Mouse (Mus musculus): Measurements from ENCODE around the gene Cecr2.
"Not testable (repeated sequence)": the region's sequence is repeated elsewhere in the genome, so short reads cannot be mapped to it uniquely, and the experiment has no call there.

Cecr2 gene

GRCm38 (mm10) chr6:120665816-120666760 lies at the start of gene Cecr2:
Gene Cecr2 (plus strand): TSS chr6:120666369.
- DNase-seq (ENCODE audit: low read depth), result no peak

- DNase-seq (ENCODE audit: low read depth), result no peak
Observed at GRCm38 (mm10) chr6:120617586-120617985, 48.6 kb upstream of the Cecr2 start.

GRCm38 (mm10) chr6:120618518-120619402 lies 47.4 kb upstream of the Cecr2 start:
- DNase-seq (ENCODE audit: low read depth), result no peak

GRCm38 (mm10) chr6:120620193-120620592 lies 46.0 kb upstream of the Cecr2 start:
- no peak for DNase-seq (ENCODE audit: low read depth)

- no peak for DNase-seq (ENCODE audit: low read depth)
Observed at GRCm38 (mm10) chr6:120625081-120625480, 41.1 kb upstream of the Cecr2 start.

- DNase-seq (ENCODE audit: low read depth), result no peak
Observed at GRCm38 (mm10) chr6:120627096-120627495, 39.1 kb upstream of the Cecr2 start.

- no peak for DNase-seq (ENCODE audit: low read depth)
Observed at GRCm38 (mm10) chr6:120628963-120629362, 37.2 kb upstream of the Cecr2 start.

- no peak for DNase-seq (ENCODE audit: low read depth)
Observed at GRCm38 (mm10) chr6:120635391-120636028, 30.7 kb upstream of the Cecr2 start.

- no peak for DNase-seq (ENCODE audit: low read depth)
Observed at GRCm38 (mm10) chr6:120639547-120639946, 26.6 kb upstream of the Cecr2 start.

GRCm38 (mm10) chr6:120641866-120642378 lies 24.2 kb upstream of the Cecr2 start:
- no peak for DNase-seq (ENCODE audit: low read depth)

- DNase-seq (ENCODE audit: low read depth), result no peak
Observed at GRCm38 (mm10) chr6:120643776-120644175, 22.4 kb upstream of the Cecr2 start.

GRCm38 (mm10) chr6:120644346-120645299 lies 21.5 kb upstream of the Cecr2 start:
- DNase-seq (ENCODE audit: low read depth), result no peak

GRCm38 (mm10) chr6:120647246-120648028 lies 18.7 kb upstream of the Cecr2 start:
- not testable (repeated sequence) for DNase-seq (ENCODE audit: low read depth)

- DNase-seq (ENCODE audit: low read depth), result no peak
Observed at GRCm38 (mm10) chr6:120648205-120648604, 18.0 kb upstream of the Cecr2 start.

- no peak for DNase-seq (ENCODE audit: low read depth)
Observed at GRCm38 (mm10) chr6:120652666-120653065, 13.5 kb upstream of the Cecr2 start.

- no peak for DNase-seq (ENCODE audit: low read depth)
Observed at GRCm38 (mm10) chr6:120655702-120656101, 10.5 kb upstream of the Cecr2 start.

GRCm38 (mm10) chr6:120658848-120659247 lies 7.3 kb upstream of the Cecr2 start:
- DNase-seq (ENCODE audit: low read depth), result no peak

GRCm38 (mm10) chr6:120665415-120665815 lies 754 bp upstream of the Cecr2 start:
- no peak for DNase-seq (ENCODE audit: low read depth)

- no peak for DNase-seq (ENCODE audit: low read depth)
Observed at GRCm38 (mm10) chr6:120666761-120667421, 722 bp downstream of the Cecr2 start.

GRCm38 (mm10) chr6:120667422-120667781 lies 1.2 kb downstream of the Cecr2 start:
- DNase-seq (ENCODE audit: low read depth), result no peak

All from 416B (cell line).